Mouse (Mus musculus) embryonic facial prominence, embryonic 14.5 days (tissue): Measurements from ENCODE around the gene Ccdc171. TPM values are rescaled to one million over a fixed set of nuclear protein-coding genes. Genes with fewer than 3 reads are reported as not detected.
A peak's percentile ranks its signal among the peaks of the same experiment; 100 is the strongest.
"Not testable (repeated sequence)": the region's sequence is repeated elsewhere in the genome, so short reads cannot be mapped to it uniquely, and the experiment has no call there.

Experiments
- ATAC-seq: fragments of 200-750 bp; cut with Nextera tagmentation; 2 replicates; pipeline ENCODE4 v1.8.0; 2017; ENCODE audit warnings: low read depth, moderate number of reproducible peaks, moderate TSS enrichment
- DNase-seq: peaks from one replicate; pipeline ENCODE4 v3.0.0-alpha.2; 2015; ENCODE audit warnings: low spot score
- H3K27ac ChIP-seq: fragments of 300-500 bp; sonication (generic); replicated peaks from 2 replicates; pipeline ENCODE4 v1.5.1; 2014; ENCODE audit warnings: low read depth, mild to moderate bottlenecking, low read length, moderate library complexity
- H3K27me3 ChIP-seq: fragments of 300-500 bp; sonication (generic); replicated peaks from 2 replicates; pipeline ENCODE4 v1.6.1; 2014; ENCODE audit warnings: low read length; ENCODE audit not compliant: control insufficient read depth, insufficient read depth
- H3K36me3 ChIP-seq: fragments of 300-500 bp; sonication (generic); 2 replicates; pipeline ENCODE4 v1.6.1; 2014; ENCODE audit warnings: low read length, mixed read lengths; ENCODE audit not compliant: control insufficient read depth, insufficient read depth
- H3K4me1 ChIP-seq: fragments of 300-500 bp; sonication (generic); 2 replicates; pipeline ENCODE4 v1.6.1; 2014; ENCODE audit warnings: antibody characterized with exemption, low read length; ENCODE audit not compliant: control insufficient read depth, insufficient read depth
- H3K4me2 ChIP-seq: fragments of 300-500 bp; sonication (generic); 2 replicates; pipeline ENCODE4 v1.6.1; 2014; ENCODE audit warnings: low read depth, mild to moderate bottlenecking, low read length, moderate library complexity, mixed read lengths
- H3K4me3 ChIP-seq: fragments of 300-500 bp; sonication (generic); 2 replicates; pipeline ENCODE4 v1.5.1; 2014; ENCODE audit warnings: low read depth, mild to moderate bottlenecking, low read length
- H3K9ac ChIP-seq: fragments of 300-500 bp; sonication (generic); 2 replicates; pipeline ENCODE4 v1.6.1; 2014; ENCODE audit warnings: low read depth, mild to moderate bottlenecking, low read length, moderate library complexity, mixed read lengths
- H3K9me3 ChIP-seq: fragments of 300-500 bp; sonication (generic); 2 replicates; pipeline ENCODE4 v1.6.1; 2016; ENCODE audit warnings: low read length; ENCODE audit not compliant: control insufficient read depth
- WGBS: fragments of 180-500 bp; shearing (Covaris S2); extraction: QIAGEN DNeasy Blood & Tissue Kit; methylation state at CpG from one replicate; pipeline ENCODE4 v1.1.7; 2014; 5-methylcytosine and 5-hydroxymethylcytosine counted together
- polyA plus RNA-seq: library from polyadenylated mRNA; unstranded; fragments of >200 nt; fragmentation: Nextera tagmentation; extraction: Ambion mirVana; gene quantifications from 2 replicates; pipeline ENCODE4 v1.2.1, GENCODE M21; 2014

Ccdc171 gene
- 3.7 and 4.0 TPM in 2 replicates for polyA plus RNA-seq

DNA sequence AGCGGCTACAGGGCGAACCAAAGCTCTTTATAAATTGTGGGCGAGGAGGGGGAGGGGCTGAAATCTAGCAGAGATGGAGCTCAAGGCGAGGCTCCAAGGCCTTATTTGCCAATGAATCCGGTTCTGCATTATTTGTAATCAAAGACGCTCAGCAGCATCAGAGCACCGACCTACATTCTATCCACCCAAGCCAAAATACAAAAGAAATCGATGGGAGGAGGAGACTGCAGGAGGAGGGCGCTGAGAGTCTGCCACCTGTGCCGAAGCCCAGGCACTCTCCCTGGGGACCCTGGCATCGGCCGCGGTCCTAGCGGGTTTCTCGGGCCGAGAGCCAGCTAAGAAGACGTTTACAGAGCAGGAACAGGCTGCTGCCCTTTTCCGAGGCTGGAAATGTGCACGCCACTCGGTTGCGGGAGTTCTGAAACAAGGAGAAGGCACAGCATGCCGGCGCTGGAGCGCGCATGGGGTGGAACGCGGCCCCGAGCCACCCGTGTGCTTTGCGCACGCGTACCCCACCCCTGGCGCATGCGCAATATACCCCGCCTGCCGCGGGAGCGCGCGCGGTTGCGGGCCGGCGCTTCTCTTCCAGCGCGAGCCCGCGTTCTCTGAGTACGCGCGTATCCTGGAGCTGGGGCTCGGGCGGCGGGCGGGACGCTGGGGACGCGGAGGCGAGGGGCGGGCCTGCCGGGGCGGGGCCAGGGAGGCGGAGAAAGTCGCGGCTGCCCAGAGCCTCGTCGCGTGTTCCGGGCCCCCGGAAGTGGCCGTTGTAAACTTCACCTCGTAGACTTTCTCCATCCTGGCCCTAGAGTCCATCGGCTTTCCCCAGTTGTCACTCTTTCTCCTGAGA is at the start of gene Ccdc171:
Gene Ccdc171 (plus strand): TSS at position 703 of the 847 bp plus-strand sequence.
- Histone ChIP-seq H3K27me3 (no peaks in the 10 kb centered on the region), H3K9ac (peak within 1 kb of the TSS; percentile 79), H3K36me3 (no peaks in the 10 kb centered on the region), H3K4me2 (peak within 1 kb of the TSS; percentile 78), H3K4me3 (peak within 1 kb of the TSS; percentile 88), H3K9me3 (no peaks in the 10 kb centered on the region), H3K27ac (peak within 1 kb of the TSS; percentile 94), H3K4me1 (peaks cover 3% of the 10 kb centered on the region; the same call in 1 of the 2 replicates)
- peak; percentile 93 for ATAC-seq
- peak; percentile 97 for DNase-seq
- under 1% methylated on average over 28 of the region's 73 CpGs for whole genome bisulfite sequencing

DNA sequence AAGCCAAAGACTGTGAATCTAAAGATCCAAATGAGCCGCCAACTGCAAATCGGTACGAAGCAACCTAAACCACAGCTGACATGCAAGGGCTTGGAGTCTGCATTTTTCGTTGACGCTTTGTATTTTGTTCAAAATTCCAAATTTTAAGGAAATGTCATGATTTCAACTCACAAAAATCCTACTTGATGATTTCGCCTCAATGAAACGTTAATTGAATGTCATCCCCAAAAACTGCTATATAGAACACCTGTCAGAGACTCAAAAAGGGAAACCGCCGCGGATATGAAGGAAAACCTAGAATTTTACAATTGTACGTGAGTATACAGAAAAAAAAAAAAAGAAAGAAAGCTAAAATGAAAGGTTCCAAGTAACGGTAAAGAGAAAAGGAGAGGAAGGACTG is 40.1 kb upstream of the Ccdc171 start:
- Histone ChIP-seq H3K4me3 (peak overlapping the region; percentile 97), H3K27ac (peak overlapping the region; percentile 99; the same call in 1 of the 2 replicates)

GRCm38 (mm10) chr4:83485735-83486116 is 39.6 kb upstream of the Ccdc171 start:
- Histone ChIP-seq H3K27me3 (no peaks in the 10 kb centered on the region), H3K4me3 (peak overlapping the region; percentile 97), H3K4me2 (peak overlapping the region; percentile 84), H3K9me3 (no peaks in the 10 kb centered on the region), H3K36me3 (peaks cover 35% of the 10 kb centered on the region), H3K27ac (peak overlapping the region; percentile 99), H3K4me1 (peaks cover 11% of the 10 kb centered on the region; the same call in 1 of the 2 replicates), H3K9ac (peak overlapping the region; percentile 89)
- ATAC-seq (peak; percentile 75), DNase-seq (peak; percentile 96)
- 0% methylated on average over 12 of the region's 40 CpGs for whole genome bisulfite sequencing

More for the DNA sequence above, 40.1 kb upstream of the Ccdc171 start:
- peaks cover 38% of the 10 kb centered on the region for H3K36me3 ChIP-seq
- ATAC-seq (no peak), DNase-seq (no peak)
- 17% methylated on average over 12 of the region's 12 CpGs for WGBS
- H3K27me3 ChIP-seq: no peaks in the 10 kb centered on the region
- H3K9me3 ChIP-seq: no peaks in the 10 kb centered on the region
- H3K4me1 ChIP-seq: peaks cover 11% of the 10 kb centered on the region; the same call in 1 of the 2 replicates
- H3K4me2 ChIP-seq: peak overlapping the region; percentile 84
- peak overlapping the region; percentile 89 for H3K9ac ChIP-seq

DNA sequence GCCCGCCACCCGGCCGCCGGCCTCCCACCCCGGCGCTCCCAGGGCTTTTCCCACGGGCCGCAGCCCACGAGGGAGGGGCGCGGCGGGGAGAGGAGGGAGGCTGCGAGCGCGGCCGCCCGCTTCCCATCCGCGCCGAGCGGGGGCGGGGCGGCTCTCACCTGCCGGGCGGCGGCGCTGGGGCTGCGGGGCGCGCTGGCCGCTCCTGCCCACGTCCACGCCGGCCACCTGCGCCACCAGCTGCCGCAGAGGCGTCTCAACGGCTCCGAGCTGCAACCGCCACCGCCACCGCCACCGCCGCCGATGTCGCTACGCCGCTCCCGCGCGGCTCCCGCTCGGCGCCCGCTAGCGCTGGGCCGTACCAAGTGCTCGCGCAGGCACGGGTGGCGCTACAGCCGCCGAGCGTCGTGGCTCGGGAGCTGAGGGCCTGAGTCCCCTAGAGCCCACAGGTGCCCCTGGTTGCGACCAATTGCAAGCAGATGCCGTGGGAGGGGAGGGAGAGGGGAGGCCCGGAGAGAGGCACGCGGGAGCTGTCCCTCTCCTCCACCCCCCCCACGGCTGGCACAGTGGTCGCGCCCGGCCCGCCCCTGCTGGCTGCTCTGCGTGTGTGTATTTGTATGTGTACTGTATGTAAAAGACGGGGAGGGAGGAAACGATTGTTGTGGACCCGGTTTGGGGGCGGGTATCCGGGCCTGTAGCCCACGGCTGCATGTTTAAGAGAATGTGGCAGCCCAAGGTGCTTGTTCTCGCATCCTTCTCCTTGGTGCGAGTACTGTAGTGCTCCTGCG is 39.0 kb upstream of the Ccdc171 start, which contains the start of gene Psip1:
Gene Psip1 (minus strand): TSS at position 343 of the 785 bp plus-strand sequence.
- 0% methylated on average over 27 of the region's 86 CpGs for WGBS
- Histone ChIP-seq H3K4me2 (peak within 1 kb of the TSS; percentile 84), H3K9ac (peak within 1 kb of the TSS; percentile 89), H3K9me3 (no peaks in the 10 kb centered on the region), H3K4me3 (peak within 1 kb of the TSS; percentile 97), H3K27me3 (no peaks in the 10 kb centered on the region), H3K4me1 (peaks cover 11% of the 10 kb centered on the region; the same call in 1 of the 2 replicates), H3K36me3 (peaks cover 29% of the 10 kb centered on the region), H3K27ac (peak within 1 kb of the TSS; percentile 99)
- ATAC-seq: peak; percentile 95
- peak; percentile 90 for DNase-seq

DNA sequence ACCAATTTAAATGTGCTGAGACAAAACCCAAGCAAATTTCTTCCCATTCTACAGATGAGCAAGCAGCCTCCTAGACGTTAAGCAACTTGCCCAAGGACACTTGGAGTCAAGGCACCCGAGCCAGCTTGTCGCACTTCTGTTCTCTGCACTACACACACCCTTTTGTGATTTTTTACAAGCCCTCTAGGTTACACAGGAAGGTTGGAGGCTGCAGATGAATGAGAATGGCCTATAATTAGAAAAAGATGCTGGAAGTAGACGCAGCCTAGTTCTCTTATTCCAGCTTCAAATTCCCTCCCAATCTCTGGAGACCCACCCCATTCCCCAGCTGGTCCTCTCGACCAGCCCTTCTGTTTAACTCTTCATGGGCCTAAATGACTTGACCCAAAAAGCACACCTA is 36.2 kb upstream of the Ccdc171 start:
- Histone ChIP-seq H3K36me3 (peaks cover 5% of the 10 kb centered on the region; the same call in 1 of the 2 replicates), H3K4me3 (no peak overlapping the region), H3K27me3 (no peaks in the 10 kb centered on the region), H3K9ac (no peak overlapping the region), H3K4me2 (no peak overlapping the region), H3K9me3 (no peaks in the 10 kb centered on the region), H3K4me1 (peaks cover 11% of the 10 kb centered on the region; the same call in 1 of the 2 replicates), H3K27ac (peak overlapping the region; percentile 52; the same call in 1 of the 2 replicates)
- ATAC-seq (no peak), DNase-seq (peak; percentile 54)
- WGBS: 17% methylated on average over 5 of the region's 5 CpGs

GRCm38 (mm10) chr4:83493112-83493511 is 32.2 kb upstream of the Ccdc171 start:
- no peak overlapping the region for H3K27ac ChIP-seq
- H3K27me3 ChIP-seq: no peaks in the 10 kb centered on the region
- H3K9ac ChIP-seq: no peak overlapping the region
- no peak overlapping the region for H3K4me2 ChIP-seq
- no peak overlapping the region for H3K4me3 ChIP-seq
- ATAC-seq: no peak
- no peak for DNase-seq
- no peaks in the 10 kb centered on the region for H3K9me3 ChIP-seq
- no peaks in the 10 kb centered on the region; the same call in 1 of the 2 replicates for H3K4me1 ChIP-seq
- 83% methylated on average over 1 of the region's 1 CpGs for WGBS
- no peaks in the 10 kb centered on the region for H3K36me3 ChIP-seq

- not testable (repeated sequence) for H3K4me1 ChIP-seq, H3K27me3 ChIP-seq
- 92% methylated on average over 5 of the region's 5 CpGs for WGBS
Observed at GRCm38 (mm10) chr4:83497013-83497412, 28.3 kb upstream of the Ccdc171 start.

More at GRCm38 (mm10) chr4:83497013-83497412, 28.3 kb upstream of the Ccdc171 start:
- not testable (repeated sequence) for H3K4me2 ChIP-seq, H3K27ac ChIP-seq, ATAC-seq, H3K9ac ChIP-seq, H3K36me3 ChIP-seq, H3K9me3 ChIP-seq, DNase-seq, H3K4me3 ChIP-seq
